Mouse (Mus musculus): ENCODE measurements at regions not wholly inside any gene's neighbourhood (a gene's known extent, or its start where the extent isn't known, plus 50 kb on each side); places are given as distances from the start of the nearest gene placed in this dataset.

GRCm38 (mm10) chr10:15172558-15172957, 454.5 kb upstream of the Gje1 start:
- intact Hi-C loops (cut with DNase I): loop anchor here (2.0 kb wide), 1 partner anchor 438 kb away; no protein-coding TSS in a partner anchor
- no peak for DNase-seq (ENCODE audit: extremely low spot score in 1 of 2, low spot score in 2 of 2)

GRCm38 (mm10) chr10:15140703-15141102, 422.7 kb upstream of the Gje1 start:
- intact Hi-C loops (cut with DNase I): no loop called here
- no peak for DNase-seq (ENCODE audit: extremely low spot score in 1 of 2, low spot score in 2 of 2)
